Mouse (Mus musculus) intestine, embryonic 14.5 days (tissue): ENCODE measurements around the gene Anxa5. TPM values are rescaled to one million over a fixed set of nuclear protein-coding genes. Genes with fewer than 3 reads are reported as not detected.

Experiments
- ATAC-seq: fragments of 200-750 bp; cut with Nextera tagmentation; replicated peaks from 2 replicates; pipeline ENCODE4 v1.8.0; 2017; ENCODE audit warnings: low read depth, moderate number of reproducible peaks, moderate TSS enrichment, moderate library complexity; ENCODE audit not compliant: low FRiP score, low TSS enrichment
- DNase-seq: peaks from one replicate; pipeline ENCODE4 v3.0.0-alpha.2; 2018; ENCODE audit warnings: low spot score
- H3K27ac ChIP-seq: fragments of 300-500 bp; sonication (generic); 2 replicates; pipeline ENCODE4 v1.5.1; 2014; ENCODE audit warnings: low read depth, mild to moderate bottlenecking, control low read depth
- H3K27me3 ChIP-seq: fragments of 300-500 bp; sonication (generic); replicated peaks from 2 replicates; pipeline ENCODE4 v1.6.1; 2014; ENCODE audit warnings: low read length, control low read depth; ENCODE audit not compliant: control insufficient read depth, insufficient read depth
- H3K36me3 ChIP-seq: fragments of 300-500 bp; sonication (generic); 2 replicates; pipeline ENCODE4 v1.6.1; 2014; ENCODE audit warnings: low read length, control low read depth; ENCODE audit not compliant: control insufficient read depth, insufficient read depth
- H3K4me1 ChIP-seq: fragments of 300-500 bp; sonication (generic); replicated peaks from 2 replicates; pipeline ENCODE4 v1.6.1; 2014; ENCODE audit warnings: low read length, control low read depth, mixed read lengths; ENCODE audit not compliant: control insufficient read depth, insufficient read depth
- H3K4me2 ChIP-seq: fragments of 300-500 bp; sonication (generic); 2 replicates; pipeline ENCODE4 v1.6.1; 2014; ENCODE audit warnings: low read length
- H3K4me3 ChIP-seq: fragments of 300-500 bp; sonication (generic); 2 replicates; pipeline ENCODE4 v1.5.1; 2014; ENCODE audit warnings: low read depth, low read length, control low read depth, mixed read lengths
- H3K9ac ChIP-seq: fragments of 300-500 bp; sonication (generic); 2 replicates; pipeline ENCODE4 v1.6.1; 2014; ENCODE audit warnings: mild to moderate bottlenecking, low read length
- H3K9me3 ChIP-seq: fragments of 300-500 bp; sonication (generic); 2 replicates; pipeline ENCODE4 v1.6.1; 2016; ENCODE audit warnings: low read length, control low read depth; ENCODE audit not compliant: control insufficient read depth
- WGBS: fragments of 180-500 bp; shearing (Covaris S2); extraction: QIAGEN DNeasy Blood & Tissue Kit; methylation state at CpG from one replicate; pipeline ENCODE4 v1.1.7; 2014; 5-methylcytosine and 5-hydroxymethylcytosine counted together
- polyA plus RNA-seq: library from polyadenylated mRNA; unstranded; fragments of >200 nt; fragmentation: Nextera tagmentation; extraction: Ambion mirVana; gene quantifications from 2 replicates; pipeline ENCODE4 v1.2.1, GENCODE M21; 2014

Gene Anxa5
- 240 and 277 TPM in 2 replicates for polyA plus RNA-seq

- H3K4me1 ChIP-seq = peaks cover 9% of the 10 kb centered on the region
- peak within 1 kb of the TSS; percentile 79 for H3K4me2 ChIP-seq
- peak within 1 kb of the TSS; percentile 77 for H3K9ac ChIP-seq
- H3K27me3 ChIP-seq = no peaks in the 10 kb centered on the region
- ATAC-seq (peak; percentile 99), DNase-seq (peak; percentile 96)
- no peaks in the 10 kb centered on the region for H3K36me3 ChIP-seq
- H3K4me3 ChIP-seq = peak within 1 kb of the TSS; percentile 70
- peak within 1 kb of the TSS; percentile 81 for H3K27ac ChIP-seq
- WGBS = under 1% methylated on average over 32 of the region's 32 CpGs
- H3K9me3 ChIP-seq = no peaks in the 10 kb centered on the region
These were observed at the start of gene Anxa5, which contains the start of gene 1810062G17Rik for GRCm38 (mm10) chr3:36475532-36476087. Gene Anxa5 (minus strand): TSS chr3:36475894. Gene 1810062G17Rik (plus strand): TSS chr3:36475937.

- H3K4me2 ChIP-seq = no peak overlapping the region
- ATAC-seq = no peak
- no peak for DNase-seq
- H3K4me3 ChIP-seq = no peak overlapping the region
- no peaks in the 10 kb centered on the region for H3K4me1 ChIP-seq
- 61% methylated on average over 3 of the region's 3 CpGs for WGBS
- H3K9ac ChIP-seq = no peak overlapping the region
- H3K27me3 ChIP-seq = peaks cover 30% of the 10 kb centered on the region
- H3K36me3 ChIP-seq = no peaks in the 10 kb centered on the region
- no peaks in the 10 kb centered on the region for H3K9me3 ChIP-seq
- no peak overlapping the region for H3K27ac ChIP-seq
These were observed 48.8 kb upstream of the Anxa5 start for GRCm38 (mm10) chr3:36524466-36524865.

DNA sequence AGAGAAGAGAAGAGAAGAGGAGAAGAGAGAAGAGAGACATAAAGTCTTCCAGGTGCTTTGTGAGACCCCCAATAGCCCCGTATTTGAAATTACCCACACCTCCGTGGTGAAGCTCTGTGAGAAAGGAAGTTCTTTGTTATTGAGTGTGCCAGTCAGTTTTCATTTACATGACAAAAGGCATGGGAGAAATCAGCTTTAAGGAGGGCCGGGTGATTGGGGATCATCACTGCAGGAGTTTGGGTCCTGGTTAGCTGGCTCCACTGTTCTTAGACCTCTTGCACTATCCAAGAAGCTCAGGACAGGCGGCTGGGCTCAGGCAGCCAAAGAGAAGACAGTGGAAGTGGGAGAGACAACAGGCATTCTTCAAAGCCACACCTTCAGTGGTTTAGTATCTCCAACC is 46.4 kb upstream of the Anxa5 start:
- Histone ChIP-seq H3K9ac (no peak overlapping the region), H3K4me3 (no peak overlapping the region), H3K27me3 (peaks cover 30% of the 10 kb centered on the region), H3K4me1 (no peaks in the 10 kb centered on the region), H3K27ac (no peak overlapping the region), H3K36me3 (no peaks in the 10 kb centered on the region), H3K9me3 (no peaks in the 10 kb centered on the region), H3K4me2 (no peak overlapping the region)
- DNase-seq (no peak), ATAC-seq (no peak)
- WGBS = 14% methylated on average over 4 of the region's 4 CpGs

DNA sequence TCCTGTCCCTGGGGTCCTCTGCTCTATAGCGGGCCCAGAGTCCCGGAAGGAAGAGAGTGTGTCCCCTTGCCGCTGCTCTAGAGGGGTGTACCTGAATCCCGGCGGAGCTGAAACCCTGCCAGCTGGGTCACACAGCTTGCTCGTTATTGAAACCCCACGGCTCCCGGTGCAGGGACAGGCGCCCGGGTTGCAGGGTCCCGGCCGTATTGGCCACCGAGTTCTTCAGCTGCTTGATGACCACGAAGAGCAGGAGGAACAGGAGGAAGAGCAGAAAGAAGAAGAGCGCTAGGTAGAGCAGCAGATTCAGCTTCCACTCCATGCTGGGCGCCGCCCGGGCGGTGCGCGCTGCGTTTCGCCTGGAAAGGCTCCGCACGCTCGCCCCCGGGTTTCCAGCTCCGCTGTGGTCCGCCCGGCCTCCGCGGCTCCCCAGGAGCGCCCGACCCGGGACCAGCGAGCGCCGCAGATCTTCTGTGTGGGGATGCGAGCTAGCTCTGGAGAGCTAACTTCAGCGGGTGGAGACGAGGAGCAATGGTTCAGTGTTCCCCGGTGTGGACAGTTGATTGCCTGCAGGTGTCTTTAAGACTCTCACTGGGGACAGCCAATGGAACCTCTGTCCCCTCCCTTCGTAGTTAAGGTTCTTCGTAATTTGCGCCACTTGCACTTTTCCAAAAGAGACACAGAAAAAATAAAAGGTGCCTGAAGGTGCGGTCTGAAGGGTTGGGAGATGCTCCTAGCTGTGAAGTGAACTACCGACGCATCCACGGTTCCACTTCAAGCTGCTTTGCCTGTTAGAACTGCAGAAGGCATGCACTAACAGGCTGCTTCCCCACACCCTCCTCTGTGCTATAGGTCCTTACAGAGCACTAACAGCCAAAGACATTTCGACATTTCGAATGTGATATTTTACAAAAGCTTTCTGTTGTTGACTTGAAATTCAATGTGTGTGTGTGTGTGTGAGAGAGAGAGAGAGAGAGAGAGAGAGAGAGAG is 45.7 kb upstream of the Anxa5 start, which contains the start of gene Gm11549:
Gene Gm11549, minus strand, starts transcription at position 741 of the 988 bp plus-strand sequence.
- ATAC-seq = 0 out of 2 replicates have a peak, but pooled peaks have one; percentile 40
- H3K9ac ChIP-seq = peak within 1 kb of the TSS; percentile 6; the same call in 1 of the 2 replicates
- peak; percentile 71 for DNase-seq

DNA sequence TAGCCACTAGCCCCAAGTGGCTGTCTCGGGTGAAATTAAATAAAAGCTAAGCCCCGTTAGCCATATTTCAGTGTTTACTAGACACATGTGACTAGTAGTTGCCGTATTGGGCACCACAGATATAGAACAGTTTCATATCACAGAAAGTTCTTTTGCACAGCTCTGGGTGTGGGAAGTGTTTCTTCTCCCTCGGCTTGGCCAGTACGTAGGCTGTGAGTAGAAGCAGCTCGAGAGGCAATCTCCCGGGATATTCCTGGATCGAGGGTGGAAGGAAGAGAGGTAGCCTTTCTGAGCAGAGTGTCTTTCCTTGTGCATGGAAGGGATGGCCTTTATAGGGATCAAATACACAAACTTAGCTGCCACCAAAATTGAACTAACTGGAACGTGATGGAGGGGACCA is 40.5 kb upstream of the Anxa5 start:
- H3K9ac ChIP-seq = no peak overlapping the region
- WGBS = 85% methylated on average over 9 of the region's 9 CpGs
- H3K4me2 ChIP-seq = no peak overlapping the region
- H3K9me3 ChIP-seq = no peaks in the 10 kb centered on the region
- DNase-seq (no peak), ATAC-seq (no peak)
- no peak overlapping the region for H3K4me3 ChIP-seq
- no peaks in the 10 kb centered on the region for H3K4me1 ChIP-seq
- H3K36me3 ChIP-seq = no peaks in the 10 kb centered on the region
- peaks cover 16% of the 10 kb centered on the region for H3K27me3 ChIP-seq
- no peak overlapping the region for H3K27ac ChIP-seq

More for the DNA sequence above, 45.7 kb upstream of the Anxa5 start, which contains the start of gene Gm11549:
- Histone ChIP-seq H3K36me3 (no peaks in the 10 kb centered on the region), H3K27ac (no peak within 1 kb of the TSS), H3K4me1 (no peaks in the 10 kb centered on the region), H3K4me3 (peak within 1 kb of the TSS; percentile 40), H3K9me3 (no peaks in the 10 kb centered on the region), H3K27me3 (peaks cover 32% of the 10 kb centered on the region), H3K4me2 (peak within 1 kb of the TSS; percentile 88)
- 1% methylated on average over 51 of the region's 51 CpGs for WGBS

GRCm38 (mm10) chr3:36511491-36511890 is 35.8 kb upstream of the Anxa5 start:
- Histone ChIP-seq H3K27me3 (no peaks in the 10 kb centered on the region), H3K4me1 (no peaks in the 10 kb centered on the region), H3K4me2 (no peak overlapping the region), H3K9me3 (no peaks in the 10 kb centered on the region), H3K4me3 (no peak overlapping the region), H3K9ac (no peak overlapping the region), H3K27ac (no peak overlapping the region), H3K36me3 (no peaks in the 10 kb centered on the region)
- ATAC-seq (0 out of 2 replicates have a peak, but pooled peaks have one; percentile 19), DNase-seq (peak; percentile 48)
- 81% methylated on average over 6 of the region's 6 CpGs for WGBS

DNA sequence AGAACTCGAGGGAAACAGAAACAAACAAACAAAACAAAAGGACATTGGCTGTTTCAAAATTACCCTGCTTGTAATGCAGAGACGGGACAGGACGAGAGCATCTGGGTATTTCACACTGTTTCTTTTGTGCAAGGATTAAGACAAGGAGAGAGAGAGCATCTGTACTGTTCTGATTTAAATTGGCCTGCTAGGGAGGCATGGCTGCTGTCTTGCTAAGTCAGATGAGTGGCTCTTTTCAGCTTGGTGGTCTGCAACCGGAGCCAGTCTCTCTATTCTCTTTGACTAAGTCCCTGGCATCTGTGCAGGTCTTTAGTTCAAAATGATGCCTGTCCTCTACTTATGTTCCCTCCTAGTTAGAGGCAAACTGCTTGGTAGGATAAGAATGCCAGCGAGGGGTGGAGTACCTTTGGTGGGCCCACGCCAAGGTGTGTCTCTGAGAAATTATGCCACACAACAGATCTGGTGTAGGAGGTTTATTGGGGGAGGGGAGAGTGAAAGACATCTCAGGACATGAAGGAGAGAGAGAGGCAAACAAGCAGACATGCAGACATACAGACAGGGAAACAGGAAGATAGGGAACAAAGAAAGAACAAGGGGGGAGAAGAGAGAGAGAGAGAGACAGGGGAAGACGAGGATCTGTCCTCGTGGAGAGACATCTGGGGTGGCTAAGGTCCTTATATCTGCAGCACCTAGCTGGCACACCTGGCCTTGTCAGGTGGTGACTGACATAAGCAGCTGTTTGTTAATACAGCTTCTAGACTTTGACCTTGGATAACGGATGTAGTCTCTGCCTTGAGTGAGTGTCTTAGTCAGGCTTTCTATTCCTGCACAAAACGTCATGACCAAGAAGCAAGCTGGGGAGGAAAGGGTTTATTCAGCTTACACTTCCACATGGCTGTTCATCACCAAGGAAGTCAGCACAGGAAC is 30.4 kb upstream of the Anxa5 start:
- ATAC-seq (no peak), DNase-seq (peak; percentile 45)
- Histone ChIP-seq H3K4me1 (no peaks in the 10 kb centered on the region), H3K36me3 (no peaks in the 10 kb centered on the region), H3K9me3 (no peaks in the 10 kb centered on the region), H3K9ac (no peak overlapping the region), H3K4me2 (no peak overlapping the region), H3K4me3 (no peak overlapping the region), H3K27ac (no peak overlapping the region), H3K27me3 (no peaks in the 10 kb centered on the region)
- WGBS = 72% methylated on average over 10 of the region's 10 CpGs

GRCm38 (mm10) chr3:36505306-36505705 is 29.6 kb upstream of the Anxa5 start:
- Histone ChIP-seq H3K9me3 (no peaks in the 10 kb centered on the region), H3K27me3 (no peaks in the 10 kb centered on the region), H3K9ac (no peak overlapping the region), H3K4me2 (no peak overlapping the region), H3K27ac (no peak overlapping the region), H3K4me3 (no peak overlapping the region), H3K36me3 (no peaks in the 10 kb centered on the region), H3K4me1 (no peaks in the 10 kb centered on the region)
- ATAC-seq (no peak), DNase-seq (no peak)
- WGBS = 85% methylated on average over 8 of the region's 8 CpGs
